Mouse (Mus musculus) erythroblast, embryonic 14.5 days (primary cell): ENCODE data around the gene Cttnbp2.

Source experiments
- GATA1 ChIP-seq: IDR thresholded peaks from 2 replicates; pipeline ENCODE4 v1.6.1; 2012; ENCODE audit warnings: low read length, inconsistent platforms, mixed read lengths
- TAL1 ChIP-seq: IDR thresholded peaks from 3 replicates; pipeline ENCODE4 v1.6.1; 2012; ENCODE audit warnings: low read length, inconsistent platforms, mixed read lengths

DNA sequence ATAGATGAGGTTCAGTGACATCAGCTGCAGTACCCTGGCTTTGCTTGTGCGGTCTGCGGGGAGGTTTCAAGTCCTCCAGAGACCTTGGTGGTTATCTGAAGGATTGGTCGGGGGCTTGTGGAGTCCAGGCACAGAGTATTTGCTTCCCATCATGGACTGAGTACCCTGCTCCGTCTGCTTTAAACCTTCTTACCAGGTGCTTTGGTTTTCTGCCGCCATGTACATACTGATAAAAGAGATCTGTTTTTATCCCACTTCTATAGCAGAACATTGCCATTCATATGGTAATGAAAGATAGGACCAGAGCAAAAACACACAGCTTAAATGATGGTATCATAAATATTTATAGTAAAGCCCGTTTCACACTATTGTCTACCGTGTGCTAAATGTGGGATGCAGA is 67.7 kb downstream of the Cttnbp2 start:
- TF ChIP-seq TAL1 (no peak), GATA1 (no peak)
